Mouse (Mus musculus) forebrain, embryonic 12.5 days (tissue): ENCODE measurements around the gene Acyp2. TPM values are rescaled to one million over a fixed set of nuclear protein-coding genes. Genes with fewer than 3 reads are reported as not detected.
A peak's percentile ranks its signal among the peaks of the same experiment; 100 is the strongest.

Experiments used
- ATAC-seq: fragments of 200-750 bp; cut with Nextera tagmentation; 2 replicates; pipeline ENCODE4 v1.8.0; 2017; ENCODE audit warnings: moderate TSS enrichment; ENCODE audit not compliant: low FRiP score
- H3K27ac ChIP-seq: fragments of 300-500 bp; sonication (generic); 2 replicates; pipeline ENCODE4 v1.5.1; 2016; ENCODE audit warnings: mild to moderate bottlenecking
- H3K27me3 ChIP-seq: fragments of 300-500 bp; sonication (generic); 2 replicates; pipeline ENCODE4 v1.6.1; 2016; ENCODE audit warnings: mild to moderate bottlenecking
- H3K36me3 ChIP-seq: fragments of 300-500 bp; sonication (generic); replicated peaks from 2 replicates; pipeline ENCODE4 v1.6.1; 2016; ENCODE audit warnings: mild to moderate bottlenecking
- H3K4me1 ChIP-seq: fragments of 300-500 bp; sonication (generic); 2 replicates; pipeline ENCODE4 v1.6.1; 2016
- H3K4me2 ChIP-seq: fragments of 300-500 bp; sonication (generic); 2 replicates; pipeline ENCODE4 v1.6.1; 2016; ENCODE audit warnings: mild to moderate bottlenecking, moderate library complexity
- H3K4me3 ChIP-seq: fragments of 300-500 bp; sonication (generic); replicated peaks from 2 replicates; pipeline ENCODE4 v1.5.1; 2016; ENCODE audit warnings: mild to moderate bottlenecking
- H3K9ac ChIP-seq: fragments of 300-500 bp; sonication (generic); 2 replicates; pipeline ENCODE4 v1.6.1; 2016; ENCODE audit warnings: mild to moderate bottlenecking
- H3K9me3 ChIP-seq: fragments of 300-500 bp; sonication (generic); 2 replicates; pipeline ENCODE4 v1.6.1; 2016
- WGBS: fragments of 180-500 bp; shearing (Covaris S2); methylation state at CpG from one replicate; pipeline ENCODE4 v1.1.7; 2016; 5-methylcytosine and 5-hydroxymethylcytosine counted together
- polyA plus RNA-seq: library from polyadenylated mRNA; unstranded; fragments of >200 nt; fragmentation: Nextera tagmentation; extraction: Ambion mirVana; gene quantifications from 2 replicates; pipeline ENCODE4 v1.2.1, GENCODE M21; 2016

Gene Acyp2
- polyA plus RNA-seq, 1 experiment from 2014 or later: 9.4 TPM

DNA sequence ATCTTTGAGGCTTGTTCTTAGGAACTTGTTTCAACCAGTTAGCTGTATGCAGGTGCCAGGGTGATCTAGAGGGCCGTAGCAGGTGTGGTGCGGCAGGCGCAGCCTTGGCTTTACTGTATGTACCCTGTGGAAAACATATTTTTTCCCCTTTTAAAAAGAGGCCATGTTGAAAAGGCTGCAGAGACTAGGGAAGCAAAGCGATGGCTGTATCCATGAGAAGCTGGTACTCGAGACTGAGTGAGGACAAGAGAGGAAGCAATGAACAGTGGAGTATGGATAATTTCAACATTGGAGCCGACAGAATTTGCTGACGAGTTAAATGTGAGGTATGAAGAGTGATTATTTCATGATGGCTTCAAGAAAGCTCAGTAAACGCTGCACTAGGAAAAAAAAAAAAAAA is 178.2 kb downstream of the Acyp2 start:
- no peak overlapping the region for H3K4me3 ChIP-seq
- H3K9me3 ChIP-seq: no peaks in the 10 kb centered on the region
- no peak overlapping the region for H3K9ac ChIP-seq
- H3K4me1 ChIP-seq: peaks cover 14% of the 10 kb centered on the region
- no peak overlapping the region for H3K27ac ChIP-seq
- WGBS: 72% methylated on average over 8 of the region's 8 CpGs
- no peaks in the 10 kb centered on the region for H3K27me3 ChIP-seq
- H3K4me2 ChIP-seq: peak overlapping the region; percentile 64
- no peaks in the 10 kb centered on the region for H3K36me3 ChIP-seq
- peak; percentile 39 for ATAC-seq

Other genes starting within 250 kb of the Acyp2 start
- not detected in 2 replicates for gene 4930505A04Rik, start 177.8 kb downstream of the Acyp2 start, polyA plus RNA-seq
- 32.1 and 38.2 TPM in 2 replicates for gene Psme4, start 122.1 kb upstream of the Acyp2 start, polyA plus RNA-seq
- 1.4 and 1.5 TPM in 2 replicates for gene Gpr75, start 235.8 kb upstream of the Acyp2 start, polyA plus RNA-seq
- gene Asb3, start 235.8 kb upstream of the Acyp2 start, polyA plus RNA-seq: 34.2 and 34.7 TPM in 2 replicates